Mouse (Mus musculus) hindbrain, embryonic 13.5 days (tissue): ENCODE data around the gene Gstt3. TPM values are rescaled to one million over a fixed set of nuclear protein-coding genes. Genes with fewer than 3 reads are reported as not detected.
A peak's percentile ranks its signal among the peaks of the same experiment; 100 is the strongest.

Source experiments
- ATAC-seq: fragments of 200-750 bp; cut with Nextera tagmentation; 2 replicates; pipeline ENCODE4 v1.8.0; 2017; ENCODE audit warnings: moderate TSS enrichment; ENCODE audit not compliant: low FRiP score
- H3K27ac ChIP-seq: fragments of 300-500 bp; sonication (generic); 2 replicates; pipeline ENCODE4 v1.5.1; 2015; ENCODE audit warnings: inconsistent platforms, mild to moderate bottlenecking, moderate library complexity
- H3K27me3 ChIP-seq: fragments of 300-500 bp; sonication (generic); 2 replicates; pipeline ENCODE4 v1.6.1; 2015; ENCODE audit warnings: mild to moderate bottlenecking, inconsistent platforms
- H3K36me3 ChIP-seq: fragments of 300-500 bp; sonication (generic); 2 replicates; pipeline ENCODE4 v1.6.1; 2015; ENCODE audit warnings: mild to moderate bottlenecking, inconsistent platforms
- H3K4me1 ChIP-seq: fragments of 300-500 bp; sonication (generic); replicated peaks from 2 replicates; pipeline ENCODE4 v1.6.1; 2015; ENCODE audit warnings: inconsistent platforms
- H3K4me2 ChIP-seq: fragments of 300-500 bp; sonication (generic); 2 replicates; pipeline ENCODE4 v1.6.1; 2015; ENCODE audit warnings: inconsistent platforms, mild to moderate bottlenecking, moderate library complexity
- H3K4me3 ChIP-seq: fragments of 300-500 bp; sonication (generic); 2 replicates; pipeline ENCODE4 v1.5.1; 2015; ENCODE audit warnings: mild to moderate bottlenecking, inconsistent platforms
- H3K9ac ChIP-seq: fragments of 300-500 bp; sonication (generic); 2 replicates; pipeline ENCODE4 v1.6.1; 2015; ENCODE audit warnings: mild to moderate bottlenecking, inconsistent platforms
- H3K9me3 ChIP-seq: fragments of 300-500 bp; sonication (generic); 2 replicates; pipeline ENCODE4 v1.6.1; 2016; ENCODE audit warnings: inconsistent platforms
- WGBS: fragments of 180-500 bp; shearing (Covaris S2); methylation state at CpG from one replicate; pipeline ENCODE4 v1.1.7; 2015; 5-methylcytosine and 5-hydroxymethylcytosine counted together
- polyA plus RNA-seq: library from polyadenylated mRNA; unstranded; fragments of >200 nt; fragmentation: Nextera tagmentation; extraction: Ambion mirVana; gene quantifications from 2 replicates; pipeline ENCODE4 v1.2.1, GENCODE M21; 2015

The Gstt3 gene
- polyA plus RNA-seq, 1 experiment from 2014 or later, result 0.91 TPM

DNA sequence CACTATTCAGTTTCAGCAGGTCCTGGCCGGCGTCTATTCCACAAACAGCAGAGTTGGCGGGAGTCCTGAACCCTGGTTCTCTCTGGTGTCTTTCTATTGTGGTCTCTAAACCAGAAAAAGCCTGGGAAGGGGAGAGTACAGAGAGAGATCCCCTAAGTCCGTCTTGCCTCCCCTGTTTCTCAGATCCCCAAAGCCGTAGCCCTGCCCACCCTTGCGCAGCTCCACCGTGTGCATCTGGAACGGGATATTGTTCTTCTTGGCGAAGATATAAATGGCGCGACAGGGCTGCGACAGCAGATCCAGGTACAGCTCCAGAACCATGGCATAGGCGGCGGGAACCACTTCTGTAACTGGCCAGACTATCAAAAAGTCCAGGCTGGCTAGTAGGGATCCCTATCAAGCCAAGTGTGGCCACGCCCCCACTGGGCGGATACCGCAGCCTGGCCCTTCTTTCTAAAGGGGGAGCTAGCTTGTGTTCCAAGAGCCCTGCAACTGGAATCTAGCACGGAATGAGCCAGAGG lies 17.0 kb upstream of the Gstt3 start, which contains the start of gene Gstt1:
Gene Gstt1, minus strand, starts transcription at position 409 of the 521 bp plus-strand sequence.
- Histone ChIP-seq H3K27me3 (peaks cover 22% of the 10 kb centered on the region), H3K9me3 (no peaks in the 10 kb centered on the region), H3K4me3 (peak within 1 kb of the TSS; percentile 41), H3K9ac (peak within 1 kb of the TSS; percentile 66), H3K4me2 (peak within 1 kb of the TSS; percentile 68), H3K27ac (no peak within 1 kb of the TSS), H3K36me3 (no peaks in the 10 kb centered on the region), H3K4me1 (peaks cover 17% of the 10 kb centered on the region)
- 0 out of 2 replicates have a peak, but pooled peaks have one; percentile 41 for ATAC-seq
- 3% methylated on average over 18 of the region's 18 CpGs for WGBS

GRCm38 (mm10) chr10:75797619-75798175 lies 16.5 kb upstream of the Gstt3 start:
- H3K4me2 ChIP-seq, result peak overlapping the region; percentile 68
- H3K9ac ChIP-seq, result peak overlapping the region; percentile 66
- peaks cover 22% of the 10 kb centered on the region for H3K27me3 ChIP-seq
- no peaks in the 10 kb centered on the region for H3K36me3 ChIP-seq
- H3K4me3 ChIP-seq, result peak overlapping the region; percentile 41
- under 1% methylated on average over 12 of the region's 12 CpGs for WGBS
- H3K9me3 ChIP-seq, result no peaks in the 10 kb centered on the region
- ATAC-seq, result peak; percentile 57
- peaks cover 17% of the 10 kb centered on the region for H3K4me1 ChIP-seq
- H3K27ac ChIP-seq, result no peak overlapping the region

GRCm38 (mm10) chr10:75796731-75797516 lies 15.7 kb upstream of the Gstt3 start:
- Histone ChIP-seq H3K27me3 (peaks cover 22% of the 10 kb centered on the region), H3K4me1 (peaks cover 17% of the 10 kb centered on the region), H3K4me3 (peak overlapping the region; percentile 41), H3K36me3 (no peaks in the 10 kb centered on the region), H3K27ac (no peak overlapping the region), H3K4me2 (peak overlapping the region; percentile 68), H3K9ac (peak overlapping the region; percentile 66; the same call in 1 of the 2 replicates), H3K9me3 (no peaks in the 10 kb centered on the region)
- ATAC-seq, result no peak
- 52% methylated on average over 11 of the region's 11 CpGs for WGBS

DNA sequence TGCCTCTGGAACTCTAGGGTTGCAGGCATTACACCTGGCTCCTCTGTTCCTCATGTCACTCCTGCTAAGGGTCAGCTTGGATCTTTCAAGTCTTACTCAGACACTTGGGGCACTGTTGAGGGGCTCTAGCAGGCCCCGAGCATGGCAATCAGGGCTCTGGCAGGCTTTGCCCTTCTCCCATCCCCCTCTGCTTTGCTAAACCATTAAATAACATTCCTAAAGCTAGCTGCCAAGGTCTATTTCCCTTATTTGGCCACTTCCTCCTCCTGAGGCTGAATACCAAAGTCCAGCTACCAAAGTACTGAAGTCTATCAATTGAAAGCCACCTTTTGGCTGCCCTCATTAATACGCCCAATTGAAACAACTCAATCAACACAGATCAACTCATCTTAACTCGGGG lies 13.7 kb upstream of the Gstt3 start:
- H3K36me3 ChIP-seq, result no peaks in the 10 kb centered on the region
- no peak for ATAC-seq
- H3K27ac ChIP-seq, result no peak overlapping the region
- H3K9ac ChIP-seq, result no peak overlapping the region
- H3K4me3 ChIP-seq, result no peak overlapping the region
- peaks cover 21% of the 10 kb centered on the region for H3K4me1 ChIP-seq
- no peak overlapping the region for H3K4me2 ChIP-seq
- 35% methylated on average over 3 of the region's 3 CpGs for WGBS
- H3K27me3 ChIP-seq, result peaks cover 22% of the 10 kb centered on the region
- H3K9me3 ChIP-seq, result no peaks in the 10 kb centered on the region

DNA sequence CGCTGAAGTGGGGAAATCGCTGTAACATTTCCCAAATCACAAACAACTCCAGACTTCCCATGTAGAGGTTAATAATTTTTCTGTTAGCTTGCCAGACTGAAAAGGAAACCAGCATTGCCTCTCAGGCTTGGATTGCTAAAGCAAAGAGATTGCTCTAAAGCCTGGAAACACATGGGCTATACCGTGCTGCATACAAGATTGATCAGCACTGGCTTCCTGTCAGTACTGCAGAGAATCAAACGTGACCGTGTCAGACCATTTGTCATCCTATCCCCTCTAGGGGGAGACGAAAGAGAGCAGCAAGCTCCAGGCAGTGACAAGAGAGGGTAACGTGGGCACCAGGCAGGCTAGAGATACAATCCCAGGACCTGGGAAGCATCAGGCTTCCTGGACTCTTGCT lies 9.6 kb upstream of the Gstt3 start:
- H3K36me3 ChIP-seq, result no peaks in the 10 kb centered on the region
- H3K27me3 ChIP-seq, result 0 out of 2 replicates have a peak, but pooled peaks cover 3% of the 10 kb centered on the region
- H3K4me3 ChIP-seq, result no peak overlapping the region
- peak overlapping the region; percentile 46; the same call in 1 of the 2 replicates for H3K9ac ChIP-seq
- H3K27ac ChIP-seq, result peak overlapping the region; percentile 18; the same call in 1 of the 2 replicates
- 23% methylated on average over 7 of the region's 7 CpGs for WGBS
- ATAC-seq, result no peak
- no peaks in the 10 kb centered on the region for H3K9me3 ChIP-seq
- H3K4me2 ChIP-seq, result no peak overlapping the region
- peaks cover 4% of the 10 kb centered on the region for H3K4me1 ChIP-seq

GRCm38 (mm10) chr10:75789841-75790240 lies 8.6 kb upstream of the Gstt3 start:
- Histone ChIP-seq H3K9me3 (no peaks in the 10 kb centered on the region), H3K27me3 (peaks cover 7% of the 10 kb centered on the region; the same call in 1 of the 2 replicates), H3K9ac (no peak overlapping the region), H3K36me3 (no peaks in the 10 kb centered on the region), H3K4me1 (peaks cover 4% of the 10 kb centered on the region), H3K4me3 (no peak overlapping the region), H3K27ac (no peak overlapping the region), H3K4me2 (no peak overlapping the region)
- 87% methylated on average over 5 of the region's 5 CpGs for WGBS
- no peak for ATAC-seq

- H3K27ac ChIP-seq, result no peak overlapping the region
- peaks cover 4% of the 10 kb centered on the region for H3K4me1 ChIP-seq
- H3K36me3 ChIP-seq, result no peaks in the 10 kb centered on the region
- ATAC-seq, result no peak
- no peak overlapping the region for H3K4me2 ChIP-seq
- WGBS, result 74% methylated on average over 6 of the region's 6 CpGs
- H3K27me3 ChIP-seq, result peaks cover 6% of the 10 kb centered on the region; the same call in 1 of the 2 replicates
- no peak overlapping the region for H3K9ac ChIP-seq
- H3K4me3 ChIP-seq, result no peak overlapping the region
- H3K9me3 ChIP-seq, result no peaks in the 10 kb centered on the region
These were observed 8.0 kb upstream of the Gstt3 start for GRCm38 (mm10) chr10:75789081-75789735.

- H3K4me1 ChIP-seq, result peaks cover 4% of the 10 kb centered on the region
- no peak for ATAC-seq
These were observed 7.1 kb upstream of the Gstt3 start for GRCm38 (mm10) chr10:75788277-75788676.

GRCm38 (mm10) chr10:75785442-75785841 lies 4.2 kb upstream of the Gstt3 start:
- Histone ChIP-seq H3K9me3 (no peaks in the 10 kb centered on the region), H3K9ac (no peak overlapping the region), H3K4me1 (peaks cover 8% of the 10 kb centered on the region), H3K36me3 (no peaks in the 10 kb centered on the region), H3K27ac (no peak overlapping the region), H3K4me3 (no peak overlapping the region), H3K27me3 (peaks cover 43% of the 10 kb centered on the region), H3K4me2 (no peak overlapping the region)
- 76% methylated on average over 1 of the region's 1 CpGs for WGBS
- ATAC-seq, result no peak

More at GRCm38 (mm10) chr10:75788277-75788676, 7.1 kb upstream of the Gstt3 start:
- Histone ChIP-seq H3K27me3 (peaks cover 15% of the 10 kb centered on the region), H3K36me3 (no peaks in the 10 kb centered on the region), H3K4me2 (no peak overlapping the region), H3K9ac (no peak overlapping the region), H3K9me3 (no peaks in the 10 kb centered on the region), H3K4me3 (no peak overlapping the region), H3K27ac (no peak overlapping the region)
- 95% methylated on average over 8 of the region's 8 CpGs for WGBS

GRCm38 (mm10) chr10:75779206-75780174 lies 1.7 kb downstream of the Gstt3 start:
- H3K27me3 ChIP-seq, result peaks cover 80% of the 10 kb centered on the region

DNA sequence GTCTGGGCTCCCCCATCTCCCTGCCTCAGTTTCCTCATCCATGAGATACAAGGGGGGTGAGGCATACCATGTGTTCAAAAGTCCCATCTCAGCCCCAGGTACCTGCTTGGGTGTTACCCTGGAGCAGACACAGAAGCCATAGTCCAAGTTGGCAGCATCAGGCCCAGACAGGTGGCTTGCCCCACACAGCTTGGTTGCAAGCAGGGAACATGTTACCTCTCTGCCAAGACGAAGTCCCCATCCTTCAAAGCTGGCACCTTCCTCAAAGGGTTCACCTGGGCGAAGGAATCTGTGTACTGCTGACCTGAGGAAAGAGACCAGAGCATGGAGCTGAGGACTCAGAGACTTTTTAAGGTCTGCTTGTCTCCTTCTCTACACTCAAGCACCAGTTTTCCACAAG lies 3.3 kb downstream of the Gstt3 start:
- Histone ChIP-seq H3K9ac (no peak overlapping the region), H3K4me1 (peaks cover 15% of the 10 kb centered on the region), H3K36me3 (no peaks in the 10 kb centered on the region), H3K4me3 (no peak overlapping the region), H3K4me2 (no peak overlapping the region), H3K9me3 (no peaks in the 10 kb centered on the region), H3K27ac (no peak overlapping the region), H3K27me3 (peaks cover 68% of the 10 kb centered on the region)
- no peak for ATAC-seq
- 77% methylated on average over 2 of the region's 2 CpGs for WGBS

More at GRCm38 (mm10) chr10:75779206-75780174, 1.7 kb downstream of the Gstt3 start:
- Histone ChIP-seq H3K36me3 (no peaks in the 10 kb centered on the region), H3K4me3 (no peak overlapping the region), H3K9ac (no peak overlapping the region), H3K4me1 (peaks cover 11% of the 10 kb centered on the region), H3K27ac (no peak overlapping the region), H3K9me3 (no peaks in the 10 kb centered on the region), H3K4me2 (no peak overlapping the region)
- no peak for ATAC-seq
- 47% methylated on average over 15 of the region's 15 CpGs for WGBS
